Mouse (Mus musculus) common myeloid progenitor, adult 5-6 weeks (primary cell): ENCODE results near the gene Ttc25. TPM values are rescaled to one million over a fixed set of nuclear protein-coding genes. Genes with fewer than 3 reads are reported as not detected.
"Not testable (repeated sequence)": the region's sequence is repeated elsewhere in the genome, so short reads cannot be mapped to it uniquely, and the experiment has no call there.

Experiments
- ATAC-seq: replicated peaks from 2 replicates; pipeline ENCODE4 v1.8.0; 2016; ENCODE audit warnings: low read depth, mild to moderate bottlenecking, moderate TSS enrichment, inconsistent platforms; ENCODE audit not compliant: poor library complexity, severe bottlenecking
- total RNA-seq: library from RNA; stranded (forward); fragments of 200-1000, 187-1606 nt; gene quantifications from 2 replicates; pipeline ENCODE4 v1.2.3, GENCODE M21; 2017

Ttc25 gene
- total RNA-seq, 1 experiment from 2014 or later = 0.05 TPM

DNA sequence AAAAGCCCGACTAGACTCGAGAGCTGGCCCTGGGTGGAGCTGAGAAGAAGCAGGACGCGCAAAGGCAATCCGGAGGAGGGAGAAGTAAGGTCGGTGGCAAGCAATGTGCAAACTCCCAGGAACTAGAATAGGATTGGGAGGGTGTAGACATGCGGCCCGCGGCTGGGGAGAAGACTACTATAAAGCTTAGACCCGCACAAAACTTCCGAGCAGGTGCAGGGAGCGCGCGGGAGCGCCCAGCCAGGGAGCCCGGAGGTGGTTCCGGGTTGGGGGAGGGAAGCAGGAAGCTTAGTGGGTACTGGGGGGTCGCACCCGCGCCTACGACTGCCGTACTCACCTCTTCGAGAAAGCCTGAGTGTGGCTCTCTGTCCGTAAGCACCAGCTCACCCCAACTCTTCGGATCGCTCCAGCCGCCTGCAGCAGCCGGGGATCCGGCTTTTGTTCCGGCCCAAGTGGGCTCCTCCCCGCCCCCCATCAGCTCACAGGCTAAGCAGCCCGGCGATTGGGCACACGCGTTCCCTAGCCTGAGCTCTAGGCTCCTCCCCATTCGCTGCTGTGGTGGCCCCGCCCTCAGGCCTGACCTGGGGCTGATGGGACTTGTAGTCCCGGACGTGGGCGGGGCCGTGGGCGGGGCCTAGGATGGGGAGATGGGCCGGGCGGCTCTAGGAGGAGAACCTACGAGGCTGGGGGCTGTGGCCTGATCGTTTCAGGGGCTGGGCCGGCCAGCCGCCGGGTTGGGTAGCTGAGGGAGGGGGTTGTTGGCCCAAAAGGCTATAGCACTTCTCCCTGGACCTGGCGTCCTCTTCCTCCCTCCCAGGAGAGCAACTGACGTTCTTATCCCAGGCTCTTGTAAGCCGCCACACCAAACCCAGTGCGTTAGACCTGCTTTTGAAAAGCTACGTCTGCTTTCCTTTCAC, 17.7 kb upstream of the Ttc25 start, which contains the start of gene Acly:
TSS of gene Acly (minus strand) at position 543 of the 917 bp plus-strand sequence.
- peak; percentile 95 for ATAC-seq

DNA sequence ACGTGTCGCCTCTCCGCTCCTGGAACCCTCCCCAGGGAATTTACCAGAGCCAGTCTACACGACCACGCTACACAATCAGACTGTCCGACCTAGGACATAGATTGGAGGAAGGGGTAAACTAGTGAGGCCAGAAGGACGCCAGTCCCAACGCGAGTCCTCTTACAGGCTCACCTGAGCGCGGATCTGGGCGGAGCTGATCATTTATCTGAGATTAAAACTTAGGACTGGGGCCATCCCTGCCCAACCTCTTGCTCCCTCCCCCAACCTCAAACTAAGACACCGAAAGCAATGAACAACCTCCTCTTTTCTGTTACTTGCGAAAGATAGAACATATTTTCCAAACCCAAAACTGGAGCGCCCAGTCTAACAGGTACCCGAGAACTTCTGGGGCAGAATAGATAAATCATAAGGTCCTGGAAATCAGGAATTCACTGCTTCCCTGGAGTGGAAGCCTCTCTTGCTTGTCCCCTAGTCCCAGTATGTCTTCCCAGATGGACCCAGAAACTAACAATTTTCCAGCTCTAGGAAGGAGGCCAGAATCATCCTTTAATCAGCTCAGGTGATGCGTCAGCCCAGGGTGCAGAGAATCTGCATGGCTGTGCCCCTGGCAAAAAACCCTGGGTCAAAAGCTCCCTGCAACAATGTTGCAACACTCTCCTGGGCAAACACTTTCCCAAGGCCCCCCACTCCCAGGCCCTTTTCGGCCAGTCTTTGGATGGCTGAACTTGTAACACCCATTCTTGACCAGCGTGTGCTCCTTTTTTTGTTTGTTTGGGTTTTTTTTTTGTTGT, 16.8 kb upstream of the Ttc25 start:
- no peak for ATAC-seq

DNA sequence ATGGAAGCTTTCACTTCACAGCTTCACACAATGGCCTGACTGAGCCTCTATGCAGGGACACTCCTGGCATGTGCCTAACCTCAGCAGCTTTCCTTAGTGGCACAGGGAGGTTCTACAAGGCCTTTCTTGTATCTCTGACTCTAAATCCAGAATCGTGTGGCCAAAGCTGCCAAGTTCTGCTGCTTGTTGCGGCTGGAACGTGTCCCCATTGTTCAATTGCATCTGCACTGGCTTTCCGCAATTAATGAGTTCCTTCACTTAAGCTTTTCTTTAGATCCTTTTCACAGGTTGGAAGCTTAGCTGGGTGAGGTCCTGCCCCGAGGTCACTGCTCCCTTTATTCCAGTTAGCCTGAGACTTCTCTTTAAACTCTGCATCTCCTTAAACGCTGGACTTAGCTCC, 11.5 kb upstream of the Ttc25 start:
- ATAC-seq = no peak

DNA sequence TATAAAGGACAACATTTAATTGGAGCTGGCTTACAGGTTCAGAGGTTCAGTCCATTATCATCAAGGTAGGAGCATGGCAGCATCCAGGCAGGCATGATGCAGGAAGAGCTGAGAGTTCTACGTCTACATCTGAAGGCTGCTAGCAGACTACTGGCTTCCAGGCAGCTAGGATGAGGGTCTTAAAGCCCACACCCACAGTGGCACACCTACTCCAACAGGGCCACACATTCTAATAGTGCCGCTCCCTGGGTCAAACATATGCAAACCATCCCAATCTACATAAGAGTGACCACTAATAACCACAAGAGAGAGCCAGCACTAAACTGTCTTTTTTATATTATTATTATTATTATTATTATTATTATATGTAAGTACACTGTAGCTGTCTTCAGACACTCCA, 11.0 kb upstream of the Ttc25 start:
- not testable (repeated sequence) for ATAC-seq

DNA sequence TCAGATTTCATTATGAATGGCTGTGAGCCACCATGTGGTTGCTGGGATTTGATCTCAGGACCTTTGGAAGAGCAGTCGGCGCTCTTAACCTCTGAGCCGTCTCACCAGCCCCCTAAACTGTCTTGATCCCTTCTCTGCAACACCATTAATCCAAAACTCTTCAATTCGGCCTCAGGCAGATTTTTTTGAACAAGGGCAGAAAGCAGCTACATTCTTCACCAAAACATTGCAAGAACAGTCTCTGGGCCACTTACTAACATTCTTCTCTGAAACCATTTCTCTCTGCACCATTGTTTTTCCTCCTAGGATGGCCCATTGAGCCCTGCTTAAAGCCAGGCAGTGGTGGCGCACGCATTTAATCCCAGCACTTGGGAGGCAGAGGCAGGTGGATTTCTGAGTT, 10.6 kb upstream of the Ttc25 start:
- not testable (repeated sequence) for ATAC-seq

DNA sequence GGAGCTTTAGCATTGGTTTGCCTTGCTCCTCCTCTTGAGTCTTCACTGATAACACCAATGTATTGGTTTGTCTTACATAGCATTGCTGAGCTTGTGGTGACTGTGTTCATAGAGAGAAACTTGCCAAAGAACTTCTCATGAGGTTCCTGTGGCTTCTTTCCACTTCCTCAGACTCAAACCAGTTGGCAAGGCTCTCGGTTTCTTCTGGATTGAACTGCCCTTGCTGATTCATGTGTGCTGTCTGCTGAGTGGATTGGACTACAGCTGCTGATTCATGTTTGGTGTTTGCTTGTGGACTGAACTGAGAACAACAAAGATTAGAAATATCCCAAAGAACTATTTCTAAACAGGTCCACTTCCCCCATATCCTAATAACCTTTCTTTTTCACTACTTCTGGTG, 9.4 kb upstream of the Ttc25 start:
- ATAC-seq = no peak

DNA sequence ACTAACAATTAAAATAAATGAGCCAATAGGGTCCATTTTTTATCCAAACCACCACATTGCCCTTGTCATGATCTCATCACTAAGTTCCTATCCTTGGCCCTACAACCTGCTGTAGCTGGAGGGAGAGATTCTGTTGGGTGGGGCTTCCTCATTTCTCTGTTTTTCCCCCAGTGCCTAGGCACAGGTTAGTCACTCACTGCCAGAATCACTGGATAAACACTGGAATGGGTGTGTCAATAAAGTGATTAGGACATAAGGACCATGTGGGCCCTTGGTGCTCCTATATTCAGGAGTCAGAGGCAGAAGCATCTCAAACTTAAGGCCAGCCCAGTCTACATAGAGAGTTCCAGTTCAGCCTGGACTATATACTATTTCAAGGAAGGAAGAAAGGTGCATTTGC, 8.9 kb upstream of the Ttc25 start:
- ATAC-seq = 0 out of 2 replicates have a peak, but pooled peaks have one; percentile 15

DNA sequence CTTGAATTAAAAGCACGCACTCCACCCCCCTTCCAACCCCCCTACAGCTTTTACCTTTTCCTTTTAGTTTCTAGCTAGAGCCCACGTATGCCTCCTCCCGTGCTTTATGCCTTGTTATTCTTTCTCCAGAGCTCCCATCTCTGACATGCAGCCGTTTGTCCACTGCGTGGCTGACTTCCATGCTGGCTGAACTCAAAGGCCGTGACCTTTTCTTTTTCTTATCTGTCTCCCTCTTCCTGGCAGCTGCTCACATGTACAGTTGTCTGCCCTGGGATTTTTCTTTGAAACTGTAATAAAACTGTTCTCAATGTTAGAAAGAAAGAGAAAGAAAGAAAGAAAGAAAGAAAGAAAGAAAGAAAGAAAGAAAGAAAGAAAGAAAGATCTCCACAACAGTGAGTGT, 4.4 kb upstream of the Ttc25 start:
- no peak for ATAC-seq

DNA sequence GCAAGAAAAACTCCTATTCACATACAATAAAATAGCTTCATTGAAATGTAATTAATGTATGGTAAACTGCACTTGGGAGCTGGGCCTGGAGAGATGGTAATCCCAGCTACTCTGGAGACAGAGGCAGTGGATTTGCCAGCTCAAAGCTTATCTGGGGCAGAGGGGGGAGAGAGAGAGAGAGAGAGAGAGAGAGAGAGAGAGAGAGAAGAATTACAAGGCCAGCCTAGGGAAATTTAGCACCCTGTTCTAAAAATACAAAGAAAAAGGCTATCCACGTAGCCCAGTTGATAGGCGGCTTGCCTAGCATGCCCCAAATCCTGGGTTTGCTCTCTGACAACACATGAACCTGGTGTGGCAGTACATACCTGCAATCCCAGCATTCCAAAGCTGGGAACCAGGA, 3.8 kb upstream of the Ttc25 start:
- no peak for ATAC-seq

DNA sequence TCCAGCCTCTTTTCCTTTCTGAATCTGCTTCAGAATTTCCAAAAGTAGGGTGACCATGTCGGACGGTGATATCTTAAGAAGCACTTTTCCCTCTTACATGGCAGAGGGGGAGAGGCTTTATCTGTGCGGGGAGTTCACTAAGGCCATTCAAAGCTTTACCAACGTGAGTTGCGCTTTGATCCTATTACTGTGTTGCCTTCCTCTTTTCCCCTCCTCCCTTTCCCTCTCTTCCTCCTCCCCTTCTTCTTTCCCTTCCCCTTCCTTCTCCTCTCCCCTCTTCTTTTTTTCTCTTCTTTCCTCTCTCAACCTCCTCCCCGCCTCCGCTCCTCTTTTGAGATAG, 309 bp downstream of the Ttc25 start:
- peak; percentile 40; the same call in 1 of the 2 replicates for ATAC-seq

DNA sequence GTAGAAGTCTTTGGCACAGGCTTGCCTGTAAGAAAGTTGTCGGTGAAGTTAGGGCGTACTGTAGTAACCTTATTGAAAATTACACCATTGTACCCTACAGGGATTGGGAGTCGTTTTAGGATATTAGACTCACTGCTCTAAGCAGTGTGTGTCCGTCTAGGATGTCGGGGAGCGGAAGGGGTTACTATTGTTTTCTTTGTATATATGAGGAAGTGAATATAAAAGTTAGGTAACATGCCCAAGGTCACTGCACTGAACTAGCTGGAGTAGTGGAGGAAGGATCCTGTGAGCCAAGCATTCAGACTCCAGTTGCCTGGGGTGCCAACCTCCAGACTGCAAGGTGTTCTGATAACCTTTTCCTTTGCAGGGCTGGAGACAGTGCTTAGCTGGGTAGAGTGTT, 1.5 kb downstream of the Ttc25 start:
- ATAC-seq = peak; percentile 19; the same call in 1 of the 2 replicates

DNA sequence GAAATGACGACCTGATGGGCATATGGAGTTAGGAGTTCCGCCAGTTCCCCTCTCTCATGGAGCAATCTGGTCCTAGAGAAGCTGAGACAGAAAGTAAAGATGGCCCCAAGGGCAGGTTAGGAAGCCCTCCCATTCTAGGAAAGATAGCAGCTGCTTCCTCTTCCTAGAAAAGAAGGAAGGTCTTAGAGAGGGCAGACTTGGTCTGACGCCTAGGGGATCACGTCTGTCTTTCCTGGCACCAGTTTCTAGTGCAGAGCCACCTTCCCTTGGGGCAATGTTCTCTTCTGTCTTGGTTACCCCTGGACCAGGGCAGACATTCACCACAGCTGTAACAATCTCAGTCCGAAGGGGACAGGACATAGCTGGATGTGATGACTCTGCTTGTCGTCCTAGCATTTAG, 2.7 kb downstream of the Ttc25 start:
- no peak for ATAC-seq

DNA sequence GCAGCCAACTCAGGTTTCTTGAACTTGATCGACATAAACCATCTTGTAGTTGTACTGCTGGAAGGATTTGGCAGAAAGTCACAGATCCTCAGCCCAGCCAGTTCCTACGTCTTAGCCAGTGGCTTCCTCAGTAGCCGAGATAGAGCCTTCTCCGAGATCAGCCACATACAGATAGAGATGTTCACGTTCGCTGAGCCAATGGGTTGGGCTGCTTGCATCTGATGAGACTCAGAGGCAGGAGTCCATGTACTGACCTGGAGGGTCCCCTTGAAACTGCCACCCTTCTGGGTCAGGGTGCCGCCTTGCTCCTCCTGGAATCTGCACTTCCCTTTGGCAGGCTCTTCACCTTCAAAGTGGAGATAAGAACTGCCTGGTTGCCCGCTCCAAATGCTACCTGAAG, 4.1 kb downstream of the Ttc25 start:
- no peak for ATAC-seq

DNA sequence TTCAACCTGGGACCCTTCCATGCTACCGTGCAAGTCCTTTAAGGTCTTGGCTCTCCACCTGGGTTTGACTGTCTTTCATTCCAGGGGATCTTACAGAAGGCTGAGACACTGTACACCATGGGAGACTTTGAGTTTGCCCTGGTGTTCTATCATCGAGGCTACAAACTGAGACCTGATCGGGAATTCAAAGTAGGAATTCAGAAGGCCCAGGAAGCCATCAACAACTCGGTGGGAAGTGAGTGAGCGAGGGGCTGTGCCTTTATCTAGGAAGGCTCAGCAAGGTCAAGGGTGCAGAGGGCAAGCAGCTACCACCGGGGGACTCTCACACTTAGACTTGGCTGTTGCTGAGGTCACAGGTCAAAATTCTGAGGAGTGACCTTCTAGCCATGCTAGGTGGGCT, 4.7 kb downstream of the Ttc25 start:
- no peak for ATAC-seq

DNA sequence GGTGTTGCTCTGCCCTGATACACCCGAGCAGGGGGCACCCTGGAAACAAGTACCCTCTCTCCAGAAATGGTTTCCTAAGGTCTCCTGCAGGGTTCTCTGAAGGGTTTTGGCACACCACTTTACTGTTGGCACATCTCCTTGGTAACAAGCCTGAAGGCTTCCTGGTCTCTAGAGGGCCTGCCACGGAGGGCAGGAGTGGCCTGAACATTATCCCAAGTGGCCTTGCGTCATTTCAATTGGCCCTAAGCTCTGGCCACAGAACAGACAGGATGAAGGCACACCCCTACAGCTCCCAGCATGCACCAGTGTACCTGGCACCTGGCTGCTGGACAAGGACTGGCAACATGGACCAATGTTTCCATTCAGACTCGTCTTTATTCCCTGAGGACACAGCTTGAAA, 7.4 kb downstream of the Ttc25 start:
- ATAC-seq = no peak

DNA sequence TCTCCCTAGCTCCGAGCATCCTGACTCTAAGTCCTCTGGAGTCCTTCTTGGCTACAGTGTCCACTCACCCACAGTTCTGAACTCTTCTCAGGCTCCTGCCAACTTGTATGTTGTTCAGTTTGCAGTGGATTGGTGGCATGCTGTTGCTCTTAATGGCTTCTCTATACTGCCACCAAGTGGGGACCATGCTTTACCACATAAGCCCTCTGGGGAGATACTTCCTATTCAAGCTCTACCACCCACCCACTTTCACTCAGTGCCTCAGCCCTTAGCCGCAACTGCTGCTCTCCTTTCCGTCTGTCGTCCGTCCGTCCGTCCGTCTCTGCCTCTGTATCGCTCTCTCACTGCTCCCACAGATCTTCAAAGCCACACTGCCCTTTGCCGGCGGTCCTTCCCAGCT, 10.2 kb downstream of the Ttc25 start:
- peak; percentile 98 for ATAC-seq

DNA sequence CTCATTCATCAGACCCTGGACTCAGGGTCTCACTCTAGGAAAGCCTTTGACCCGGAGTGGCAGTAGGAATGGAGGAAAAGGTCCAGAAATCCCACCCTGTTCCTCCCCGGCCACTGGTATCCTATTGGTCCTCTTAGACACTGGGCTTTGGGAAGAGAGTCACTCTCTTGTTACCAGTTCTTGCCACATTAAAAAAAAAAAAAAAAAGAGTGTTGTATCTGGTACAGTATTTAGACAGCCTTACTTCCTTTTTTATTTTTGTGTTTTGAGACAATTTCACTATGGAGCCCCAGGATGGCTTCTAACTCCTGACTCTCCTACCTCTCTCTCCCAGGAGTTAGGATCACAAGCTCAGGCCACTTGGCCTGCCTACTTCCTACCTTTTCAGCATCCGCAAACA, 12.2 kb downstream of the Ttc25 start:
- ATAC-seq = no peak

DNA sequence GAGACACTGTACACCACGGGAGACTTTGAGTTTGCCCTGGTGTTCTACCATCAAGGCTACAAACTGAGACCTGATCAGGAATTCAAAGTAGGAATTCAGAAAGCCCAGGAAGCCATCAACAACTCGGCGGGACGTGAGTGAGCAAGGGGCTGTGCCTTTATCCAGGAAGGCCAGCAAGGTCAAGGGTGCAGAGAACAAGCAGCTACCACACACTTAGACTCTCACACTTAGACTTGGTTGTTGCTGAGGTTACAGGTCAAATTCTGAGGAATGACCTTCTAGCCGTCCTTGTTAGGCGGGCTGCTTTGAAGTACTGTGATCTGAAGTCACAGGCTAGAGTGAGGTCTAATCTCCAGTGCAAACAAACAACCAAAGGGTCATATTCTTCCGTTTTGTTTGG, 14.1 kb downstream of the Ttc25 start:
- no peak for ATAC-seq

DNA sequence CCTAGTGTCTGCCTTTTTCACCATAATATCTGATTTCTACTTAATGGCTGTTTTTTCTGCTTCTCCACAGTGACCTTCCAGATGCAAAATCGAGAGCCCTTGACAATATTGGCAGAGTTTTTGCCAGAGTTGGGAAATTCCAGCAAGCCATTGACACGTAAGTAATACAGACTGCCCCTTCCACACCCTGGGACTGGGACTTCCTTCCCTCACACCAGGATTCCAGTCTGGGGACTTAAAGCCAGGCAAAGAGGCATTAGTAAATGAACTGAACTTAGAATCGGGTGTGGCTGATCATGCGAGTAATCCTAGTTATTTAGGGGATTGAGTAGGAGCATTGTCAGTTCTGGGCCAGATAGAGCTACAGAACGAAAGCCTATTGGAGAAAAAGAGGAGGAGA, 16.3 kb downstream of the Ttc25 start:
- ATAC-seq = no peak

DNA sequence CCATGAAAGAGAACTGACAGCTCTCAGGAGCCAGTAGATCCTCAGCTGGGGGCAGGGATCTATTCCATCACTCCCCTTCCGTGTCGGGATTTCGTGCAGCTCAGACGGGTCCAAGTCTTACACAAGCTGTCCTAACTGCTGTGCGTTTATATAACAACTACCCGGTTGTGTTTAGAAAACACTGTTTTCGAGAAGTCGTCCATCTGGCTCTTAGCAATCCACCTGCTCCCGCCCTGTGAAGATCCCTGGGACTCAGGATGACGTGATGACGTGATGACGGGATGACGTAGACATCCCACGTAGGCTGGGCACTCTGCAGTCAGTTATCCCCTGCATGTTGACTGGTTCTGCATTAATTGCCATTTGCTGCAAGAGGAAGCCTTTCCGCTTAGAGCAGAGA, 18.9 kb downstream of the Ttc25 start:
- no peak for ATAC-seq

DNA sequence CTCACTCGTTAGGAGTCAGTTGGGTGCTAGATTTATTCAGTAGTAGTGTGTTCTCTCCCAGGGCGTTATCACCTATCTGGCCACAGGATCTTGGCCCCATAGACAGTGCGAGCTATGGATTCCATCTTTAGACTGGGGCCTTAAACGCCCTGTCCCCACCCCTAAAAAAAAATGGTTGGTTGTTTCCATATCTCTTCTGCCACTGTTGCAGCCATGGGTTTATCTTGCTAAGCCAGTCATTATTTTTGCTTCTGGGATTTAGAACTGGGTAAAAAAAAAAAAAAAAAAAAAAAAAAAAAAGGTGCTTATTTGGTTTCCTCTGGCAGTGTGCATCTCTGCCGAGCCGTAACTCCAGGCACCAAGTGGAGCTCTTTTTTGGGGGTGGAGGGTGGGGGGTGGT, 19.3 kb downstream of the Ttc25 start:
- ATAC-seq = no peak
